Mouse (Mus musculus): Measurements from ENCODE around the gene a. TPM values are rescaled to one million over a fixed set of nuclear protein-coding genes. Genes with fewer than 3 reads are reported as not detected.

a gene
- total and polyA plus RNA-seq, 3 experiments, result not detected

GRCm38 (mm10) chr2:155030831-155031230 lies 239.6 kb downstream of the a start:
- intact Hi-C loops (cut with DNase I), result loop anchor here (1.0 kb wide), 1 partner anchor 17 kb away; no protein-coding TSS in a partner anchor
- WGBS, result 61% methylated on average over 7 of the region's 7 CpGs
- no peak for DNase-seq
- no peaks in the 10 kb centered on the region for H3K79me2 ChIP-seq (replicated peaks; ENCODE audit: control insufficient read depth, insufficient read depth, low read length)
- TF ChIP-seq CTCF (IDR thresholded peaks at IDR 0.05), result no peak
- no peak for TF ChIP-seq EP300 (IDR thresholded peaks at IDR 0.05; ENCODE audit: insufficient read depth, low read depth, low read length)
- H3K36me3 ChIP-seq (ENCODE audit: control insufficient read depth, insufficient read depth, low read length), result no peaks in the 10 kb centered on the region
- no peak overlapping the region for H3K4me3 ChIP-seq
- H3K9ac ChIP-seq (ENCODE audit: low read depth, low read length), result no peak overlapping the region
- H3K4me1 ChIP-seq (ENCODE audit: control insufficient read depth, insufficient read depth, low read length), result no peaks in the 10 kb centered on the region
- H3K27ac ChIP-seq, result no peak overlapping the region
- H3K27me3 ChIP-seq (ENCODE audit: control insufficient read depth, insufficient read depth, low read length), result no peaks in the 10 kb centered on the region

GRCm38 (mm10) chr2:155032938-155033710 lies 241.9 kb downstream of the a start:
- Histone ChIP-seq H3K36me3 (ENCODE audit: control insufficient read depth, insufficient read depth, low read length) (no peaks in the 10 kb centered on the region), H3K4me3 (no peak overlapping the region), H3K4me1 (ENCODE audit: control insufficient read depth, insufficient read depth, low read length) (no peaks in the 10 kb centered on the region), H3K27ac (no peak overlapping the region), H3K9ac (ENCODE audit: low read depth, low read length) (no peak overlapping the region), H3K79me2 (replicated peaks; ENCODE audit: control insufficient read depth, insufficient read depth, low read length) (no peaks in the 10 kb centered on the region), H3K27me3 (ENCODE audit: control insufficient read depth, insufficient read depth, low read length) (no peaks in the 10 kb centered on the region)
- TF ChIP-seq CTCF (IDR thresholded peaks at IDR 0.05) (no peak), POLR2A (IDR thresholded peaks at IDR 0.05; ENCODE audit: insufficient read depth, low read depth, low read length) (no peak), EP300 (IDR thresholded peaks at IDR 0.05; ENCODE audit: insufficient read depth, low read depth, low read length) (no peak)
- DNase-seq, result no peak
- 28% methylated on average over 19 of the region's 19 CpGs for WGBS
- intact Hi-C loops (cut with DNase I), result no loop called here

DNA sequence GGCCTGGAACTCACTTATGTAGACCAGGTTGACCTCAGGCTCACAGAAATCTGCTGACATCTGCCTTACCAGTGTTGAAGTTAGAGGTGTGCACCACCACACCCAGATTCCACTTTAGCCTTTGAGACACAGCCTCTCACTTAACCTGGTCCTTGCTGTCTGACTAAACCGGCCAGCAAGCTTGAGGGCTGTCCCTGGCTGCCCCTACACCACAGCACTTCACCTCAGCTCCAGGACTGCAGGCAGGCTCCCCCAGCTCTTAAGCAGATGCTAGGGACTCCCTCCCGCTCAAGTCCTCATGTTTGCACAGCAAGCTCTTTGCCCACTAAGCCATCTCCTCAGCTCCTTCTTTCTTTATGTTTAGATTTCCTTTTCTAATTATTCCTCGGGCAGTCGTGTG lies 248.8 kb downstream of the a start:
- Histone ChIP-seq H3K4me3 (no peak overlapping the region), H3K4me1 (ENCODE audit: control insufficient read depth, insufficient read depth, low read length) (no peaks in the 10 kb centered on the region), H3K9ac (ENCODE audit: low read depth, low read length) (no peak overlapping the region), H3K79me2 (replicated peaks; ENCODE audit: control insufficient read depth, insufficient read depth, low read length) (no peaks in the 10 kb centered on the region), H3K27me3 (ENCODE audit: control insufficient read depth, insufficient read depth, low read length) (no peaks in the 10 kb centered on the region), H3K36me3 (ENCODE audit: control insufficient read depth, insufficient read depth, low read length) (no peaks in the 10 kb centered on the region), H3K27ac (no peak overlapping the region)
- DNase-seq, result no peak
- WGBS, result 82% methylated on average over 4 of the region's 4 CpGs
- intact Hi-C loops (cut with DNase I), result no loop called here
- TF ChIP-seq POLR2A (IDR thresholded peaks at IDR 0.05; ENCODE audit: insufficient read depth, low read depth, low read length) (no peak), CTCF (IDR thresholded peaks at IDR 0.05) (no peak), EP300 (IDR thresholded peaks at IDR 0.05; ENCODE audit: insufficient read depth, low read depth, low read length) (no peak)

- Histone ChIP-seq H3K4me1 (ENCODE audit: control insufficient read depth, insufficient read depth, low read length) (no peaks in the 10 kb centered on the region), H3K4me3 (no peak overlapping the region), H3K36me3 (ENCODE audit: control insufficient read depth, insufficient read depth, low read length) (no peaks in the 10 kb centered on the region), H3K27me3 (ENCODE audit: control insufficient read depth, insufficient read depth, low read length) (no peaks in the 10 kb centered on the region), H3K9ac (ENCODE audit: low read depth, low read length) (no peak overlapping the region), H3K27ac (no peak overlapping the region), H3K79me2 (replicated peaks; ENCODE audit: control insufficient read depth, insufficient read depth, low read length) (no peaks in the 10 kb centered on the region)
- 50% methylated on average over 3 of the region's 3 CpGs for WGBS
- no peak for TF ChIP-seq CTCF (IDR thresholded peaks at IDR 0.05)
- no peak for DNase-seq
- intact Hi-C loops (cut with DNase I), result no loop called here
These were observed 253.3 kb downstream of the a start for GRCm38 (mm10) chr2:155044542-155044941.

GRCm38 (mm10) chr2:155045075-155045474 lies 253.9 kb downstream of the a start:
- TF ChIP-seq EP300 (IDR thresholded peaks at IDR 0.05; ENCODE audit: insufficient read depth, low read depth, low read length) (no peak), POLR2A (IDR thresholded peaks at IDR 0.05; ENCODE audit: insufficient read depth, low read depth, low read length) (no peak), CTCF (IDR thresholded peaks at IDR 0.05) (no peak)

DNA sequence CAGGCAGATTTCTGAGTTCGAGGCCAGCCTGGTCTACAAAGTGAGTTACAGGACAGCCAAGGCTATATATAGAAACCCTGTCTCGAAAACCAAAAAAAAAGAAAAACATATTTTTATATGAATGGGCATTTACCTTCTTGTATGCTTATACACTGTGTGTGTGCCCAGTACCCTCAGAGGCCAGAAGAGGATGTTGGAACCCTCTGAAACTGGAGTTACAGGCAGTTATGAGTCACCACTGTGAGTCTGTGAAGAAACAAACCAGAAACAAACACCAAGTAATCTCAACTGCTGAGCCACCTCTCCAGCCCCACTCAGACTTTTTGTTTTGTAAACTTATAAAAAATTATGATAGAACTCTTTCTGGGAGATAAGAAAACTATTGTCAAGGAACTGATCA lies 255.6 kb downstream of the a start:
- Histone ChIP-seq H3K27ac (no peak overlapping the region), H3K79me2 (replicated peaks; ENCODE audit: control insufficient read depth, insufficient read depth, low read length) (no peaks in the 10 kb centered on the region), H3K36me3 (ENCODE audit: control insufficient read depth, insufficient read depth, low read length) (no peaks in the 10 kb centered on the region), H3K27me3 (ENCODE audit: control insufficient read depth, insufficient read depth, low read length) (no peaks in the 10 kb centered on the region), H3K4me1 (ENCODE audit: control insufficient read depth, insufficient read depth, low read length) (peaks cover 6% of the 10 kb centered on the region; the same call in 1 of the 2 replicates), H3K4me3 (no peak overlapping the region), H3K9ac (ENCODE audit: low read depth, low read length) (no peak overlapping the region)
- no peak for DNase-seq
- WGBS, result 72% methylated on average over 2 of the region's 2 CpGs
- TF ChIP-seq POLR2A (IDR thresholded peaks at IDR 0.05; ENCODE audit: insufficient read depth, low read depth, low read length), result no peak
- no peak for TF ChIP-seq EP300 (IDR thresholded peaks at IDR 0.05; ENCODE audit: insufficient read depth, low read depth, low read length)
- TF ChIP-seq CTCF (IDR thresholded peaks at IDR 0.05), result no peak
- intact Hi-C loops (cut with DNase I), result no loop called here

More at GRCm38 (mm10) chr2:155045075-155045474, 253.9 kb downstream of the a start:
- WGBS, result 53% methylated on average over 3 of the region's 3 CpGs
- Histone ChIP-seq H3K36me3 (ENCODE audit: control insufficient read depth, insufficient read depth, low read length) (no peaks in the 10 kb centered on the region), H3K4me3 (no peak overlapping the region), H3K4me1 (ENCODE audit: control insufficient read depth, insufficient read depth, low read length) (no peaks in the 10 kb centered on the region), H3K9ac (ENCODE audit: low read depth, low read length) (no peak overlapping the region), H3K27ac (no peak overlapping the region), H3K27me3 (ENCODE audit: control insufficient read depth, insufficient read depth, low read length) (no peaks in the 10 kb centered on the region), H3K79me2 (replicated peaks; ENCODE audit: control insufficient read depth, insufficient read depth, low read length) (no peaks in the 10 kb centered on the region)
- no peak for DNase-seq
- intact Hi-C loops (cut with DNase I), result no loop called here
